Mouse (Mus musculus) left cerebral cortex, adult 2 months (tissue): ENCODE data around the gene Trim45. TPM values are rescaled to one million over a fixed set of nuclear protein-coding genes. Genes with fewer than 3 reads are reported as not detected.

Source experiments
- DNase-seq, 2 experiments: peaks; one replicate each; pipeline ENCODE4 v3.0.0; 2021 to 2022; ENCODE audit warnings: low spot score in 2 of 2, mixed read lengths in 1 of 2; ENCODE audit errors: extremely low spot score in 1 of 2
- H3K27ac ChIP-seq: fragments of 200-600 bp; 2 replicates; pipeline ENCODE4 v1.8.1; 2022
- H3K4me3 ChIP-seq: fragments of 200-600 bp; 2 replicates; pipeline ENCODE4 v1.8.1; 2022
- CTCF ChIP-seq: fragments of 200-600 bp; IDR thresholded peaks from 2 replicates; pipeline ENCODE4 v1.8.1; 2022; ENCODE audit warnings: antibody characterized with exemption, mild to moderate bottlenecking, moderate library complexity
- intact Hi-C: fragments of 180-260 bp; cut with DNase I; formaldehyde crosslinking; loops from one replicate; pipeline ENCODE4 v1.15.1; 2025
- total RNA-seq, 2 experiments: library from RNA; stranded (reverse); gene quantifications; 2 replicates each; pipeline ENCODE4 v1.2.3; 2021

Gene Trim45
- total RNA-seq, 2 experiments from 2014 or later: 11.7 to 11.9 TPM

- Histone ChIP-seq H3K4me3 (no peak overlapping the region), H3K27ac (no peak overlapping the region)
- TF ChIP-seq CTCF: no peak
- no peak for DNase-seq
- intact Hi-C loops: no loop called here
Measured at GRCm38 (mm10) chr3:100935521-100935920, 13.5 kb downstream of the Trim45 start.

GRCm38 (mm10) chr3:100936201-100936600 is 14.2 kb downstream of the Trim45 start:
- no peak for TF ChIP-seq CTCF
- no peak for DNase-seq
- Histone ChIP-seq H3K4me3 (no peak overlapping the region), H3K27ac (no peak overlapping the region)
- intact Hi-C loops: no loop called here

- no peak for DNase-seq
- Histone ChIP-seq H3K4me3 (no peak overlapping the region), H3K27ac (no peak overlapping the region)
- intact Hi-C loops: no loop called here
- no peak for TF ChIP-seq CTCF
Measured at GRCm38 (mm10) chr3:100938211-100938610, 16.2 kb downstream of the Trim45 start.

- DNase-seq: no peak
- Histone ChIP-seq H3K4me3 (no peak overlapping the region), H3K27ac (no peak overlapping the region)
- no peak; the same call in none of the 2 replicates for TF ChIP-seq CTCF
- intact Hi-C loops: no loop called here
Measured at GRCm38 (mm10) chr3:100940496-100941037, 18.6 kb downstream of the Trim45 start.

GRCm38 (mm10) chr3:100947286-100947685 is 25.3 kb downstream of the Trim45 start:
- H3K4me3 ChIP-seq: no peak overlapping the region
- intact Hi-C loops: no loop called here
- TF ChIP-seq CTCF: no peak
- DNase-seq: no peak
- no peak overlapping the region for H3K27ac ChIP-seq

- H3K4me3 ChIP-seq: no peak overlapping the region
- no peak for DNase-seq
- TF ChIP-seq CTCF: no peak
- H3K27ac ChIP-seq: no peak overlapping the region
- intact Hi-C loops: no loop called here
Measured at GRCm38 (mm10) chr3:100951531-100951930, 29.5 kb downstream of the Trim45 start.

- intact Hi-C loops: no loop called here
- Histone ChIP-seq H3K27ac (no peak overlapping the region), H3K4me3 (no peak overlapping the region)
- TF ChIP-seq CTCF: peak; percentile 38
- DNase-seq: no peak
Measured at GRCm38 (mm10) chr3:100954616-100955015, 32.6 kb downstream of the Trim45 start.

GRCm38 (mm10) chr3:100961007-100961406 is 39.0 kb downstream of the Trim45 start:
- no peak overlapping the region for H3K27ac ChIP-seq
- TF ChIP-seq CTCF: no peak
- DNase-seq: no peak
- intact Hi-C loops: loop anchor here (5.0 to 10.0 kb wide), 2 partner anchors 196 to 851 kb away; no protein-coding TSS in a partner anchor
- no peak overlapping the region for H3K4me3 ChIP-seq

GRCm38 (mm10) chr3:100961501-100961900 is 39.5 kb downstream of the Trim45 start:
- intact Hi-C loops: loop anchor here (5.0 to 10.0 kb wide), 2 partner anchors 197 to 851 kb away; no protein-coding TSS in a partner anchor
- H3K4me3 ChIP-seq: no peak overlapping the region
- no peak for DNase-seq
- TF ChIP-seq CTCF: no peak
- H3K27ac ChIP-seq: no peak overlapping the region

- H3K27ac ChIP-seq: no peak overlapping the region
- no peak overlapping the region for H3K4me3 ChIP-seq
- intact Hi-C loops: loop anchor here (5.0 to 10.0 kb wide), 2 partner anchors 199 to 848 kb away; no protein-coding TSS in a partner anchor
- TF ChIP-seq CTCF: peak; percentile 81
- peak; percentile 42 to 72 for DNase-seq
Measured at GRCm38 (mm10) chr3:100963849-100964542, 42.0 kb downstream of the Trim45 start.

- DNase-seq: peak; percentile 86
- intact Hi-C loops: loop anchor here (2.0 to 10.0 kb wide), 2 partner anchors 205 to 493 kb away; no protein-coding TSS in a partner anchor
- H3K27ac ChIP-seq: no peak within 1 kb of the TSS
- TF ChIP-seq CTCF: no peak
- peak within 1 kb of the TSS; percentile 69 for H3K4me3 ChIP-seq
Measured at GRCm38 (mm10) chr3:100969176-100969917, 47.3 kb downstream of the Trim45 start, which contains the start of gene Ttf2. TSS of gene Ttf2 (minus strand) at chr3:100969663.

GRCm38 (mm10) chr3:100973906-100974305 is 51.9 kb downstream of the Trim45 start:
- intact Hi-C loops: loop anchor here (1.0 kb wide), 2 partner anchors 189 to 321 kb away; no protein-coding TSS in a partner anchor
- Histone ChIP-seq H3K4me3 (no peak overlapping the region), H3K27ac (no peak overlapping the region)
- TF ChIP-seq CTCF: peak; percentile 86
- DNase-seq: no peak
